Mouse (Mus musculus) embryonic facial prominence, embryonic 11.5 days (tissue): Measurements from ENCODE around the gene Cnpy4. TPM values are rescaled to one million over a fixed set of nuclear protein-coding genes. Genes with fewer than 3 reads are reported as not detected.

ENCODE experiments used
- ATAC-seq: fragments of 200-750 bp; cut with Nextera tagmentation; replicated peaks from 2 replicates; pipeline ENCODE4 v1.8.0; 2017; ENCODE audit warnings: low read depth; ENCODE audit not compliant: insufficient number of reproducible peaks, low FRiP score, low TSS enrichment
- DNase-seq: peaks from one replicate; pipeline ENCODE4 v3.0.0-alpha.2; 2015; ENCODE audit warnings: low spot score
- H3K27ac ChIP-seq: fragments of 300-500 bp; sonication (generic); replicated peaks from 2 replicates; pipeline ENCODE4 v1.5.1; 2014; ENCODE audit warnings: mild to moderate bottlenecking, low read depth, low read length, control low read depth
- H3K27me3 ChIP-seq: fragments of 300-500 bp; sonication (generic); 2 replicates; pipeline ENCODE4 v1.6.1; 2014; ENCODE audit warnings: mild to moderate bottlenecking, low read length, moderate library complexity, mixed read lengths; ENCODE audit not compliant: control insufficient read depth, insufficient read depth
- H3K36me3 ChIP-seq: fragments of 300-500 bp; sonication (generic); replicated peaks from 2 replicates; pipeline ENCODE4 v1.6.1; 2014; ENCODE audit warnings: low read depth, mild to moderate bottlenecking, low read length, moderate library complexity, mixed read lengths; ENCODE audit not compliant: control insufficient read depth, insufficient read depth
- H3K4me1 ChIP-seq: fragments of 300-500 bp; sonication (generic); 2 replicates; pipeline ENCODE4 v1.6.1; 2014; ENCODE audit warnings: low read length, mixed read lengths; ENCODE audit not compliant: control insufficient read depth, insufficient read depth
- H3K4me2 ChIP-seq: fragments of 300-500 bp; sonication (generic); 2 replicates; pipeline ENCODE4 v1.6.1; 2014; ENCODE audit warnings: low read depth, mild to moderate bottlenecking, control low read depth, low read length, moderate library complexity
- H3K4me3 ChIP-seq: fragments of 300-500 bp; sonication (generic); 2 replicates; pipeline ENCODE4 v1.5.1; 2014; ENCODE audit warnings: low read depth, low read length, control low read depth
- H3K9ac ChIP-seq: fragments of 300-500 bp; sonication (generic); replicated peaks from 2 replicates; pipeline ENCODE4 v1.6.1; 2014; ENCODE audit warnings: mild to moderate bottlenecking, control low read depth, low read length
- H3K9me3 ChIP-seq: fragments of 300-500 bp; sonication (generic); replicated peaks from 2 replicates; pipeline ENCODE4 v1.6.1; 2016; ENCODE audit warnings: mild to moderate bottlenecking, low read length, inconsistent platforms, mixed read lengths; ENCODE audit not compliant: control insufficient read depth
- WGBS: fragments of 180-500 bp; shearing (Covaris S2); extraction: QIAGEN DNeasy Blood & Tissue Kit; methylation state at CpG from one replicate; pipeline ENCODE4 v1.1.7; 2014; 5-methylcytosine and 5-hydroxymethylcytosine counted together
- polyA plus RNA-seq: library from polyadenylated mRNA; unstranded; fragments of >200 nt; fragmentation: Nextera tagmentation; extraction: Ambion mirVana; gene quantifications from 2 replicates; pipeline ENCODE4 v1.2.1, GENCODE M21; 2014

Gene Cnpy4
- polyA plus RNA-seq, 1 experiment from 2014 or later = 56.4 TPM

DNA sequence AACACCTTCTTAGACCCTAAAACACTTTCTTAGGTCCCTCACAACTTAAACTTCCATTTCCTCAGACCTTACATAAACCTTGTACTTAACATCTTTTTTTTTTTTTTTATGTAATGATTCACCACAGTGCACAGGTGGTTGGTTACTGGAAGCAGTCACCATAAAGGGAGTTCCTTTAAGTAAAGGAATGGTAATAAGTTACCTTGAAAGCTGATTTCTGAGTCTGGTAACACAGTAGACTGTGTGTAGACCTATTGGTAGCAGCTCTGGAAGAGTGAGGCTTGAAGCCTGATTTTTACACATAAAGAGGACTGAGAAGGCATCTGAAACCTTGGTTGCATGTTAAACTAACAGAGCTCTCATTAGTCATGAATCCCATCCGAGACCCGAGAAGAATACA is 32.6 kb downstream of the Cnpy4 start:
- Histone ChIP-seq H3K4me1 (no peaks in the 10 kb centered on the region), H3K4me3 (no peak overlapping the region), H3K27me3 (no peaks in the 10 kb centered on the region), H3K27ac (no peak overlapping the region), H3K9ac (no peak overlapping the region), H3K36me3 (no peaks in the 10 kb centered on the region), H3K9me3 (no peaks in the 10 kb centered on the region), H3K4me2 (no peak overlapping the region)
- WGBS = 68% methylated on average over 2 of the region's 2 CpGs
- DNase-seq (no peak), ATAC-seq (no peak)

DNA sequence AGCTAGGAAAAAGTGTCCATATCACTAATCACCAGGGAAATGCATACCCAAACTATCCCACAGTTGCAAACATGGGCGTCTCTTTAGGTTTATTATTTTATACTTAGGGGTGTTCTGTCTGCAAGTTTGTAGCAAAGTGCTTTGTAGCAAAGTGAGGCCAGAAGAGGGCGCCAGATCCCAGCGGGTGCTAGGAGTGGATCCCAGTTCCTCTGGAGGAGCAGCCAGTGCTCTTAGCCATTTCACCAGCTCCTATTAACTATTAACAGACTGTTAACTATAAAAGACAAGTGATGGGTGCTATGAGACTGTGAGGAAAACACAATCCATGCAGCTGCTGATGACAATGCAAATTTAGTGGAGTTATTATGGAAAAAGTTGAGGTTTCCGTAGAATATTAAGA is 34.8 kb downstream of the Cnpy4 start:
- DNase-seq (peak; percentile 76), ATAC-seq (no peak)
- Histone ChIP-seq H3K4me1 (no peaks in the 10 kb centered on the region), H3K27ac (no peak overlapping the region), H3K27me3 (no peaks in the 10 kb centered on the region), H3K36me3 (no peaks in the 10 kb centered on the region), H3K4me2 (no peak overlapping the region), H3K9me3 (no peaks in the 10 kb centered on the region), H3K4me3 (no peak overlapping the region), H3K9ac (no peak overlapping the region)
- 23% methylated on average over 4 of the region's 4 CpGs for WGBS

DNA sequence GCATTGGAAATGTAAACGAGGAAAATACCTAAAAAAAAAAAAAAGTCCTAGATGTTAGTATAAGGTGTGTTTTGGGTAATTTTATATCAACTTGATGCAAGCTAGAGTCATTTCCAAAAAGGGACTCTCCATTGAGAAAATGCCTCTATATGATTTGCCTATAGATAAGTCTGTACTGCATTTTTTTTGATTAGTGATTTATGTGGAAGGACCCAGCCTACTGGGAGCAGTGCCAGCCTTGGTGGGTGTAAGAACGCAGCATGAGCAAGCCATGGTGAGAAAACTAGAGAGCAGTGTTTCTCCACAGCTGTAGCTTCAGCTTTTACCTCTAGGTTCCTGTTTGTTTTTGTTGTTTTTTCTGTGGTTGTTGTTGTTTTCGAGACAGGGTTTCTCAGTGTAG is 36.0 kb downstream of the Cnpy4 start:
- WGBS = 60% methylated on average over 3 of the region's 3 CpGs
- no peaks in the 10 kb centered on the region for H3K4me1 ChIP-seq
- DNase-seq (no peak), ATAC-seq (no peak)
- no peaks in the 10 kb centered on the region for H3K36me3 ChIP-seq
- H3K9me3 ChIP-seq = no peaks in the 10 kb centered on the region
- H3K4me3 ChIP-seq = no peak overlapping the region
- no peak overlapping the region for H3K9ac ChIP-seq
- H3K27ac ChIP-seq = no peak overlapping the region
- H3K4me2 ChIP-seq = no peak overlapping the region
- H3K27me3 ChIP-seq = no peaks in the 10 kb centered on the region

- Histone ChIP-seq H3K4me2 (no peak within 1 kb of the TSS), H3K27ac (no peak within 1 kb of the TSS), H3K36me3 (no peaks in the 10 kb centered on the region), H3K4me1 (no peaks in the 10 kb centered on the region), H3K9me3 (no peaks in the 10 kb centered on the region), H3K4me3 (no peak within 1 kb of the TSS), H3K9ac (no peak within 1 kb of the TSS), H3K27me3 (no peaks in the 10 kb centered on the region)
- DNase-seq (no peak), ATAC-seq (no peak)
- 59% methylated on average over 2 of the region's 2 CpGs for WGBS
Observed at GRCm38 (mm10) chr5:138225700-138226099, 38.4 kb downstream of the Cnpy4 start, which contains the start of gene Nxpe5. TSS of gene Nxpe5 (plus strand) at chr5:138225898.

DNA sequence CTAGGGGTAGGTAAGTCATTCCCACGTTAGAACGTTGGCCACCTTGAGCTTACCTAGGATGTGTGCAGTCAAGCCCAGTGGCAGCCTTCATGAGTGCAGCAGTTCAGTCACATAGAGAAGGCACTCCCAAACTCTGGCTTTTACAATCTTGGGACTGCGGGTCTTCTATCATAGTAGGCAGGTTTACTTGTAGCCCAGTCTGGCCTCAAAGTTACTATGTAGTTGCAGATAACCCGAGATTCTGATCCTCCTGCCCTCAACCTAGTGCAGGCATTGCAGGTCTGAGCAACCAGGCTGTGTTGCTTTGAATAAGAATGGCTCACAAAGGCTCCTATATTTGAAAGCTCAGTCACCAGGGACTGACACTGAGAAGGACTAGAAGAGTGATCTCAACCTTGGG is 39.2 kb downstream of the Cnpy4 start:
- DNase-seq = no peak
- Histone ChIP-seq H3K27me3 (no peaks in the 10 kb centered on the region), H3K9me3 (no peaks in the 10 kb centered on the region), H3K4me3 (no peak overlapping the region), H3K4me1 (no peaks in the 10 kb centered on the region), H3K9ac (no peak overlapping the region), H3K27ac (no peak overlapping the region), H3K4me2 (no peak overlapping the region), H3K36me3 (no peaks in the 10 kb centered on the region)
- 77% methylated on average over 4 of the region's 4 CpGs for WGBS
- ATAC-seq = no peak

DNA sequence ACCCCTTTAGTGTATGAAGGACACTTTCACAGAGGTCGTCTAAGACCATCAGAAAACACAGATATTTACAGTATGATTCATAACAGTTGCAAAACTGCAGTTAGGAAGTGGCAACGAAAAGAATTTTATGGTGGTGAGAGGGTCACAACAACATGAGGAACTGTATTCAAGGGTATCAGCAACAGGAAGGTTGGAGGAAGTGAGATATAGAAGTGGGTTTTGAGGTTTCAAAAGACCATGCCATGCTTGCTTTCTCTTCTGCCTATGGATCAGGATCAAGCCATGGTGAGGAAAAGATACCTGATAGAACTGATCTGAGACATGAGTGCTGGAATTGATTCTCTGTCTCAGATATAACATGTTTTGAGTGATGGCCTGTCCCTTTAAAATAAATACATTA is 40.1 kb downstream of the Cnpy4 start:
- Histone ChIP-seq H3K27ac (no peak overlapping the region), H3K4me3 (no peak overlapping the region), H3K4me1 (no peaks in the 10 kb centered on the region), H3K9me3 (no peaks in the 10 kb centered on the region), H3K9ac (no peak overlapping the region), H3K4me2 (no peak overlapping the region), H3K27me3 (no peaks in the 10 kb centered on the region), H3K36me3 (no peaks in the 10 kb centered on the region)
- ATAC-seq = no peak
- no peak for DNase-seq
- 62% methylated on average over 2 of the region's 2 CpGs for WGBS

DNA sequence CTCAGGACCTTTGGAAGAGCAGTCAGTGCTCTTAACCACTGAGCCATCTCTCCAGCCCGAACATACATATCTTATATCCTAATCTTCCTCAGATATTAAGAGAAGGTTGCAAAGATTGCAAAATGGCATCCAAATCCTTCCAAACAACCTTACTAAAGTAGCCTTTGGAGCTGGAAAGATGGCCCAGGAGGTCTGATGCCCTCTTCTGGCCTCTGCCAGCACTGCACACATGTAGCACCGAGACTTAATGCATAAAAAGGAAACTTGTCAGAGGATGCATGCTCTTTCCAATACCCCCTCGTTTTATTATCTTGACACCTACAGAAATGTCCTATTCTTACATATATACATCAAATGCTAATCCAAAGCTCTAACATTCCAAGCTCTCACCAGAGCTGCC is 40.7 kb downstream of the Cnpy4 start:
- ATAC-seq (no peak), DNase-seq (no peak)
- Histone ChIP-seq H3K4me3 (no peak overlapping the region), H3K4me2 (no peak overlapping the region), H3K9ac (no peak overlapping the region), H3K36me3 (no peaks in the 10 kb centered on the region), H3K4me1 (no peaks in the 10 kb centered on the region), H3K9me3 (no peaks in the 10 kb centered on the region), H3K27me3 (no peaks in the 10 kb centered on the region), H3K27ac (no peak overlapping the region)
- WGBS = 59% methylated on average over 3 of the region's 3 CpGs

DNA sequence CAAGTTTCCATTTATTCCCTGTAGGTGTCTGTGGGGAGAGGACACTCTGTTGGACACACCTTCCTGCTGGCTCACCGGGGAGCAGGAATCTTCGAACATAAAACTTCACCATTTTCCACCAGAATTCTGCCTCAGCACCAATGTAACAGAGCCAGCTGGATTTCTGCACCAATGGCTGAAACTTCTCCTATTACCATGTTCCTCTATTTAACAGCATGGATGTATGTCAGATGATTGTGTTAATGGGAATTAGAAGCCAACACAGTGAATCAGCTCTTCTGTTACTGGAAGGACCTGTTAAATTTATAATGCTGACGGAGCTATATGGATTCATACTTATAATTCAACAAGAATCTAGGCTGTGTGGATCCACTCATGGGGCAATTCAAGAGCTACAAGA is 42.2 kb downstream of the Cnpy4 start:
- H3K9ac ChIP-seq = no peak overlapping the region
- no peak overlapping the region for H3K4me2 ChIP-seq
- WGBS = 85% methylated on average over 3 of the region's 3 CpGs
- H3K9me3 ChIP-seq = no peaks in the 10 kb centered on the region
- H3K4me3 ChIP-seq = no peak overlapping the region
- H3K4me1 ChIP-seq = no peaks in the 10 kb centered on the region
- no peaks in the 10 kb centered on the region for H3K27me3 ChIP-seq
- H3K27ac ChIP-seq = no peak overlapping the region
- H3K36me3 ChIP-seq = no peaks in the 10 kb centered on the region
- ATAC-seq (no peak), DNase-seq (no peak)
